Mouse (Mus musculus) midbrain, embryonic 12.5 days (tissue): Measurements from ENCODE around the gene Hhipl1. TPM values are rescaled to one million over a fixed set of nuclear protein-coding genes. Genes with fewer than 3 reads are reported as not detected.

Experiments used
- ATAC-seq: fragments of 200-750 bp; cut with Nextera tagmentation; 2 replicates; pipeline ENCODE4 v1.8.0; 2017; ENCODE audit warnings: low read depth, moderate TSS enrichment, moderate library complexity; ENCODE audit not compliant: low FRiP score
- H3K27ac ChIP-seq: fragments of 300-500 bp; sonication (generic); replicated peaks from 2 replicates; pipeline ENCODE4 v1.5.1; 2016; ENCODE audit warnings: mild to moderate bottlenecking
- H3K27me3 ChIP-seq: fragments of 300-500 bp; sonication (generic); 2 replicates; pipeline ENCODE4 v1.6.1; 2016; ENCODE audit warnings: mild to moderate bottlenecking
- H3K36me3 ChIP-seq: fragments of 300-500 bp; sonication (generic); 2 replicates; pipeline ENCODE4 v1.6.1; 2016
- H3K4me1 ChIP-seq: fragments of 300-500 bp; sonication (generic); 2 replicates; pipeline ENCODE4 v1.6.1; 2016
- H3K4me2 ChIP-seq: fragments of 300-500 bp; sonication (generic); replicated peaks from 2 replicates; pipeline ENCODE4 v1.6.1; 2016; ENCODE audit warnings: mild to moderate bottlenecking, moderate library complexity
- H3K4me3 ChIP-seq: fragments of 300-500 bp; sonication (generic); 2 replicates; pipeline ENCODE4 v1.5.1; 2016; ENCODE audit warnings: mild to moderate bottlenecking
- H3K9ac ChIP-seq: fragments of 300-500 bp; sonication (generic); replicated peaks from 2 replicates; pipeline ENCODE4 v1.6.1; 2016; ENCODE audit warnings: mild to moderate bottlenecking, moderate library complexity
- H3K9me3 ChIP-seq: fragments of 300-500 bp; sonication (generic); 2 replicates; pipeline ENCODE4 v1.6.1; 2016; ENCODE audit warnings: mild to moderate bottlenecking
- WGBS: fragments of 180-500 bp; shearing (Covaris S2); methylation state at CpG from one replicate; pipeline ENCODE4 v1.1.7; 2016; 5-methylcytosine and 5-hydroxymethylcytosine counted together
- polyA plus RNA-seq: library from polyadenylated mRNA; unstranded; fragments of >200 nt; fragmentation: Nextera tagmentation; extraction: Ambion mirVana; gene quantifications from 2 replicates; pipeline ENCODE4 v1.2.1, GENCODE M21; 2016

Gene Hhipl1
- polyA plus RNA-seq, 1 experiment from 2014 or later = 5.0 TPM

- Histone ChIP-seq H3K4me3 (no peak overlapping the region), H3K4me1 (peaks cover 18% of the 10 kb centered on the region), H3K27ac (no peak overlapping the region), H3K9me3 (no peaks in the 10 kb centered on the region), H3K9ac (no peak overlapping the region), H3K27me3 (peaks cover 26% of the 10 kb centered on the region), H3K4me2 (no peak overlapping the region), H3K36me3 (no peaks in the 10 kb centered on the region)
- no peak for ATAC-seq
- WGBS = 77% methylated on average over 8 of the region's 8 CpGs
Observed at GRCm38 (mm10) chr12:108305172-108305571, 898 bp upstream of the Hhipl1 start.

GRCm38 (mm10) chr12:108307553-108307952 lies 1.5 kb downstream of the Hhipl1 start:
- H3K36me3 ChIP-seq = no peaks in the 10 kb centered on the region
- WGBS = 26% methylated on average over 14 of the region's 14 CpGs
- H3K27ac ChIP-seq = no peak overlapping the region
- no peaks in the 10 kb centered on the region for H3K9me3 ChIP-seq
- ATAC-seq = no peak
- peaks cover 24% of the 10 kb centered on the region for H3K4me1 ChIP-seq
- no peak overlapping the region for H3K9ac ChIP-seq
- peak overlapping the region; percentile 91 for H3K4me2 ChIP-seq
- peaks cover 26% of the 10 kb centered on the region for H3K27me3 ChIP-seq
- no peak overlapping the region for H3K4me3 ChIP-seq

- Histone ChIP-seq H3K4me1 (peaks cover 29% of the 10 kb centered on the region), H3K9me3 (no peaks in the 10 kb centered on the region), H3K27ac (no peak overlapping the region), H3K36me3 (no peaks in the 10 kb centered on the region), H3K27me3 (peaks cover 26% of the 10 kb centered on the region), H3K9ac (no peak overlapping the region), H3K4me2 (no peak overlapping the region), H3K4me3 (no peak overlapping the region)
- ATAC-seq = no peak
- 95% methylated on average over 16 of the region's 16 CpGs for WGBS
Observed at GRCm38 (mm10) chr12:108308363-108308856, 2.3 kb downstream of the Hhipl1 start.

- Histone ChIP-seq H3K9ac (no peak overlapping the region), H3K9me3 (no peaks in the 10 kb centered on the region), H3K4me2 (no peak overlapping the region), H3K36me3 (no peaks in the 10 kb centered on the region), H3K27ac (no peak overlapping the region), H3K4me1 (peaks cover 29% of the 10 kb centered on the region), H3K27me3 (peaks cover 26% of the 10 kb centered on the region), H3K4me3 (no peak overlapping the region)
- no peak for ATAC-seq
- 80% methylated on average over 7 of the region's 8 CpGs for WGBS
Observed at GRCm38 (mm10) chr12:108309116-108309794, 3.2 kb downstream of the Hhipl1 start.

GRCm38 (mm10) chr12:108310041-108310440 lies 4.0 kb downstream of the Hhipl1 start:
- H3K36me3 ChIP-seq = no peaks in the 10 kb centered on the region
- 86% methylated on average over 4 of the region's 4 CpGs for WGBS
- H3K27me3 ChIP-seq = peaks cover 19% of the 10 kb centered on the region
- no peak overlapping the region for H3K4me3 ChIP-seq
- ATAC-seq = no peak
- no peak overlapping the region for H3K27ac ChIP-seq
- H3K9ac ChIP-seq = no peak overlapping the region
- peaks cover 29% of the 10 kb centered on the region for H3K4me1 ChIP-seq
- H3K4me2 ChIP-seq = no peak overlapping the region
- no peaks in the 10 kb centered on the region for H3K9me3 ChIP-seq

GRCm38 (mm10) chr12:108310456-108311027 lies 4.5 kb downstream of the Hhipl1 start:
- no peak for ATAC-seq
- Histone ChIP-seq H3K36me3 (no peaks in the 10 kb centered on the region), H3K27ac (0 out of 2 replicates have a peak overlapping the region, but pooled peaks have one; percentile 15), H3K4me3 (no peak overlapping the region), H3K9ac (no peak overlapping the region), H3K27me3 (peaks cover 14% of the 10 kb centered on the region), H3K4me2 (no peak overlapping the region), H3K4me1 (peaks cover 29% of the 10 kb centered on the region), H3K9me3 (no peaks in the 10 kb centered on the region)
- 78% methylated on average over 7 of the region's 7 CpGs for WGBS

GRCm38 (mm10) chr12:108311741-108312290 lies 5.7 kb downstream of the Hhipl1 start:
- 0 out of 2 replicates have a peak overlapping the region, but pooled peaks have one; percentile 16 for H3K27ac ChIP-seq
- ATAC-seq = no peak
- no peak overlapping the region for H3K4me2 ChIP-seq
- H3K4me3 ChIP-seq = no peak overlapping the region
- no peak overlapping the region for H3K9ac ChIP-seq
- H3K27me3 ChIP-seq = peaks cover 18% of the 10 kb centered on the region
- no peaks in the 10 kb centered on the region for H3K36me3 ChIP-seq
- peaks cover 30% of the 10 kb centered on the region for H3K4me1 ChIP-seq
- no peaks in the 10 kb centered on the region for H3K9me3 ChIP-seq
- WGBS = 91% methylated on average over 27 of the region's 27 CpGs

- Histone ChIP-seq H3K9ac (no peak overlapping the region), H3K9me3 (no peaks in the 10 kb centered on the region), H3K4me3 (no peak overlapping the region), H3K4me2 (no peak overlapping the region), H3K4me1 (peaks cover 32% of the 10 kb centered on the region), H3K36me3 (no peaks in the 10 kb centered on the region), H3K27me3 (peaks cover 23% of the 10 kb centered on the region), H3K27ac (0 out of 2 replicates have a peak overlapping the region, but pooled peaks have one; percentile 16)
- no peak for ATAC-seq
- WGBS = 30% methylated on average over 6 of the region's 6 CpGs
Observed at GRCm38 (mm10) chr12:108312432-108312851, 6.4 kb downstream of the Hhipl1 start.

- Histone ChIP-seq H3K27me3 (peaks cover 29% of the 10 kb centered on the region), H3K9me3 (no peaks in the 10 kb centered on the region), H3K9ac (no peak overlapping the region), H3K36me3 (no peaks in the 10 kb centered on the region), H3K4me2 (no peak overlapping the region), H3K4me3 (no peak overlapping the region), H3K27ac (no peak overlapping the region), H3K4me1 (peaks cover 39% of the 10 kb centered on the region)
- no peak for ATAC-seq
- WGBS = 92% methylated on average over 1 of the region's 1 CpGs
Observed at GRCm38 (mm10) chr12:108313244-108313772, 7.2 kb downstream of the Hhipl1 start.

GRCm38 (mm10) chr12:108315818-108316217 lies 9.7 kb downstream of the Hhipl1 start:
- Histone ChIP-seq H3K9ac (no peak overlapping the region), H3K27ac (0 out of 2 replicates have a peak overlapping the region, but pooled peaks have one; percentile 8), H3K4me3 (no peak overlapping the region), H3K4me2 (no peak overlapping the region), H3K4me1 (peaks cover 64% of the 10 kb centered on the region), H3K36me3 (no peaks in the 10 kb centered on the region), H3K9me3 (no peaks in the 10 kb centered on the region), H3K27me3 (peaks cover 39% of the 10 kb centered on the region)
- ATAC-seq = no peak
- WGBS = 48% methylated on average over 10 of the region's 10 CpGs

- Histone ChIP-seq H3K9ac (no peak overlapping the region), H3K4me2 (no peak overlapping the region), H3K27ac (peak overlapping the region; percentile 64), H3K9me3 (no peaks in the 10 kb centered on the region), H3K36me3 (no peaks in the 10 kb centered on the region), H3K4me3 (no peak overlapping the region), H3K27me3 (peaks cover 39% of the 10 kb centered on the region), H3K4me1 (peaks cover 72% of the 10 kb centered on the region)
- 20% methylated on average over 6 of the region's 6 CpGs for WGBS
- no peak for ATAC-seq
Observed at GRCm38 (mm10) chr12:108316655-108317054, 10.6 kb downstream of the Hhipl1 start.

- no peaks in the 10 kb centered on the region for H3K9me3 ChIP-seq
- no peak overlapping the region for H3K4me2 ChIP-seq
- H3K27me3 ChIP-seq = peaks cover 39% of the 10 kb centered on the region
Observed at GRCm38 (mm10) chr12:108317201-108317738, 11.2 kb downstream of the Hhipl1 start.

More at GRCm38 (mm10) chr12:108317201-108317738, 11.2 kb downstream of the Hhipl1 start:
- Histone ChIP-seq H3K9ac (no peak overlapping the region), H3K27ac (peak overlapping the region; percentile 64), H3K36me3 (no peaks in the 10 kb centered on the region), H3K4me3 (no peak overlapping the region), H3K4me1 (peaks cover 73% of the 10 kb centered on the region)
- ATAC-seq = peak; percentile 13; the same call in 1 of the 2 replicates
- WGBS = 5% methylated on average over 9 of the region's 9 CpGs
